Mouse (Mus musculus) forebrain, postnatal 0 days (tissue): ENCODE measurements around the gene St3gal2. TPM values are rescaled to one million over a fixed set of nuclear protein-coding genes. Genes with fewer than 3 reads are reported as not detected.
"Not testable (repeated sequence)": the region's sequence is repeated elsewhere in the genome, so short reads cannot be mapped to it uniquely, and the experiment has no call there.

Source experiments
- ATAC-seq: fragments of 200-750 bp; cut with Nextera tagmentation; 2 replicates; pipeline ENCODE4 v1.8.0; 2017; ENCODE audit warnings: mild to moderate bottlenecking, moderate library complexity
- DNase-seq: peaks from one replicate; pipeline ENCODE4 v3.0.0-alpha.2; 2015
- H3K27ac ChIP-seq: fragments of 300-500 bp; sonication (generic); 2 replicates; pipeline ENCODE4 v1.5.1; 2014; ENCODE audit warnings: low read depth, mild to moderate bottlenecking, antibody characterized with exemption, low read length, moderate library complexity, mixed read lengths
- H3K27me3 ChIP-seq: fragments of 300-500 bp; sonication (generic); 2 replicates; pipeline ENCODE4 v1.6.1; 2014; ENCODE audit warnings: mild to moderate bottlenecking, low read length, mixed read lengths; ENCODE audit not compliant: insufficient read depth
- H3K36me3 ChIP-seq: fragments of 300-500 bp; sonication (generic); 2 replicates; pipeline ENCODE4 v1.6.1; 2014; ENCODE audit warnings: mild to moderate bottlenecking, moderate library complexity; ENCODE audit not compliant: insufficient read depth
- H3K4me1 ChIP-seq: fragments of 300-500 bp; sonication (generic); 2 replicates; pipeline ENCODE4 v1.6.1; 2014; ENCODE audit warnings: antibody characterized with exemption; ENCODE audit not compliant: insufficient read depth
- H3K4me2 ChIP-seq: fragments of 300-500 bp; sonication (generic); 2 replicates; pipeline ENCODE4 v1.6.1; 2014; ENCODE audit warnings: low read depth, mild to moderate bottlenecking, moderate library complexity
- H3K4me3 ChIP-seq: fragments of 300-500 bp; sonication (generic); 2 replicates; pipeline ENCODE4 v1.5.1; 2014; ENCODE audit warnings: low read depth, low read length, mixed read lengths
- H3K9ac ChIP-seq: fragments of 300-500 bp; sonication (generic); 2 replicates; pipeline ENCODE4 v1.6.1; 2014; ENCODE audit warnings: mild to moderate bottlenecking
- H3K9me3 ChIP-seq: fragments of 300-500 bp; sonication (generic); 2 replicates; pipeline ENCODE4 v1.6.1; 2016; ENCODE audit warnings: low read length
- CTCF ChIP-seq: sonication (generic); IDR thresholded peaks from 2 replicates; pipeline ENCODE4 v1.5.1; 2016; ENCODE audit warnings: antibody characterized with exemption, control low read depth, low read depth
- WGBS: fragments of 180-500 bp; shearing (Covaris S2); extraction: QIAGEN DNeasy Blood & Tissue Kit; methylation state at CpG from one replicate; pipeline ENCODE4 v1.1.7; 2014; 5-methylcytosine and 5-hydroxymethylcytosine counted together
- polyA plus RNA-seq: library from polyadenylated mRNA; unstranded; fragments of >200 nt; fragmentation: Nextera tagmentation; extraction: Ambion mirVana; gene quantifications from 2 replicates; pipeline ENCODE4 v1.2.1, GENCODE M21; 2015
- total RNA-seq: library from RNA; depleted of rRNA; stranded (reverse); fragments of >200 nt; gene quantifications from 2 replicates; pipeline ENCODE4 v1.2.3, GENCODE M21; 2014

Gene St3gal2
- total and polyA plus RNA-seq, 2 experiments from 2014 or later = 22.1 to 30.7 TPM

GRCm38 (mm10) chr8:110895812-110896211 lies 23.9 kb upstream of the St3gal2 start:
- 94% methylated on average over 13 of the region's 13 CpGs for WGBS
- no peak overlapping the region for H3K4me3 ChIP-seq

DNA sequence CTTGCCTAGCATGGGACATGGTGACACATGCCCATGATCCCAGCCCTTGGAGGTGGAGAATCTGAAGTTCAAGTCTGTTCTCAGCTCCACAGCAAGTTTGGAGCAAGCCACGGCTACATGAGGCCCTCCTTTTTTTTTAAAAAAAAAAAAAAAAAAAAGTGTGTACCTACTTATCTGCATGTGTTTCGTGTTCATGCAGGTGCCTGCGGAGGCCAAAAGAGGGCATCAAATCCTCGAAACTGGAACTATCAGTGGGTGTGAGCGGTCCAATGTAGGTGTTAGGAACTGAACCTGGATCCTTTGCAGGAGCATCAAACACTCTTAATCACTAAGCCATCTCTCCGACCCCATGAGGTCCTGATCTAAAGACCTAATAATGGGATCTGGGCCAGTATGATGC lies 22.2 kb upstream of the St3gal2 start:
- Histone ChIP-seq H3K27me3 (no peaks in the 10 kb centered on the region), H3K9me3 (no peaks in the 10 kb centered on the region), H3K4me2 (no peak overlapping the region), H3K4me3 (no peak overlapping the region), H3K9ac (no peak overlapping the region), H3K36me3 (no peaks in the 10 kb centered on the region), H3K27ac (no peak overlapping the region), H3K4me1 (no peaks in the 10 kb centered on the region)
- ATAC-seq (no peak), DNase-seq (no peak)
- no peak for TF ChIP-seq CTCF
- WGBS = 94% methylated on average over 6 of the region's 6 CpGs

More at GRCm38 (mm10) chr8:110895812-110896211, 23.9 kb upstream of the St3gal2 start:
- H3K4me1 ChIP-seq = no peaks in the 10 kb centered on the region
- no peaks in the 10 kb centered on the region for H3K27me3 ChIP-seq
- no peak overlapping the region for H3K27ac ChIP-seq
- no peaks in the 10 kb centered on the region for H3K36me3 ChIP-seq
- DNase-seq (no peak), ATAC-seq (no peak)
- TF ChIP-seq CTCF = no peak
- H3K9ac ChIP-seq = no peak overlapping the region
- no peaks in the 10 kb centered on the region for H3K9me3 ChIP-seq
- no peak overlapping the region for H3K4me2 ChIP-seq

DNA sequence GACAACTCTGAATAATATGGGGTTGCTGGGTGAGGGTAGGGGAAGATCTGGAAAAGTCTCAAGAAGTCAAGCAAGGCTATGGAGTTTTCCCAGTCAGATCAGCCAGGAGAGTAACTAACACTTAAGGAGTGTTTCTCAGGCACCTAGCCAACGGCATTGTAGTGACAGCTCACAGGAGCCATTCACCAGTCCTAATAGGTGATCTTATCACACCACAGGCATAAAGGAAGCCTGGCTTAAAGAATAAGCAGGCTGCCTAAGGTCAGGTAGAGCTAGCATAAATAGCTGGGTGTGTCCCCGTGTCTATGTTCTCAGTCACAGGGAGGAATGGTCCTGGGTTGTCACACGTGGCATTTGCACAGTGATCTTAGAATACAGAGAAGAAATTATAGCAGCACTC lies 18.7 kb upstream of the St3gal2 start:
- Histone ChIP-seq H3K27ac (no peak overlapping the region), H3K4me3 (no peak overlapping the region), H3K4me1 (no peaks in the 10 kb centered on the region), H3K9ac (no peak overlapping the region), H3K4me2 (no peak overlapping the region), H3K9me3 (no peaks in the 10 kb centered on the region), H3K27me3 (no peaks in the 10 kb centered on the region), H3K36me3 (no peaks in the 10 kb centered on the region)
- DNase-seq (no peak), ATAC-seq (no peak)
- WGBS = 78% methylated on average over 3 of the region's 3 CpGs
- no peak for TF ChIP-seq CTCF

- 5% methylated on average over 30 of the region's 30 CpGs for WGBS
- peak within 1 kb of the TSS; percentile 71 for H3K4me2 ChIP-seq
- TF ChIP-seq CTCF = no peak
- H3K36me3 ChIP-seq = no peaks in the 10 kb centered on the region
- peak within 1 kb of the TSS; percentile 53 for H3K9ac ChIP-seq
- H3K9me3 ChIP-seq = no peaks in the 10 kb centered on the region
- H3K4me3 ChIP-seq = peak within 1 kb of the TSS; percentile 69
- no peaks in the 10 kb centered on the region for H3K27me3 ChIP-seq
- DNase-seq (peak; percentile 86), ATAC-seq (peak; percentile 97)
- no peak within 1 kb of the TSS for H3K27ac ChIP-seq
- no peaks in the 10 kb centered on the region for H3K4me1 ChIP-seq
Measured at GRCm38 (mm10) chr8:110901839-110902578, 17.7 kb upstream of the St3gal2 start, which contains the start of gene Fuk. TSS of gene Fuk (minus strand) at chr8:110902488.

DNA sequence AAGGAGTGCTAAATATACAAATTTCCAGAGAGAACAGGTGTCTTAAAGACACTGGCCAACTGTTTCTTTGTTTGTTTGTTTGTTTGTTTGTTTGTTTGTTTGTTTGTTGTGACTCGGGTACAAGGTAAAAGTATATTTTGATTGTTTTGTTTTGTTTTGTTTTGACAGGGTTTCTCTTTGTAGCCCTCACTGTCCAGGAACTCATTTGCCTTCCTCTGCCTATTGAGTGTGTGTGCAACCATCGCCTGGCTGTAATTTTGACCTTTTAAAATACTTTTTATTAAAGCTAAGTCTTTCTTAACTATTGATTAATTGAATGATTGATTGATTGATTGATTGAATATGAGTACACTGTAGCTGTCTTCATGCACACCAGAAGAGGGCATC lies 17.1 kb upstream of the St3gal2 start:
- Histone ChIP-seq H3K4me2 (peak overlapping the region; percentile 71), H3K9ac (no peak overlapping the region), H3K36me3 (no peaks in the 10 kb centered on the region), H3K27ac (no peak overlapping the region), H3K4me1 (no peaks in the 10 kb centered on the region), H3K4me3 (peak overlapping the region; percentile 69; the same call in 1 of the 2 replicates), H3K27me3 (no peaks in the 10 kb centered on the region), H3K9me3 (no peaks in the 10 kb centered on the region)
- TF ChIP-seq CTCF = no peak
- ATAC-seq = no peak
- WGBS = 60% methylated on average over 2 of the region's 2 CpGs
- no peak for DNase-seq

DNA sequence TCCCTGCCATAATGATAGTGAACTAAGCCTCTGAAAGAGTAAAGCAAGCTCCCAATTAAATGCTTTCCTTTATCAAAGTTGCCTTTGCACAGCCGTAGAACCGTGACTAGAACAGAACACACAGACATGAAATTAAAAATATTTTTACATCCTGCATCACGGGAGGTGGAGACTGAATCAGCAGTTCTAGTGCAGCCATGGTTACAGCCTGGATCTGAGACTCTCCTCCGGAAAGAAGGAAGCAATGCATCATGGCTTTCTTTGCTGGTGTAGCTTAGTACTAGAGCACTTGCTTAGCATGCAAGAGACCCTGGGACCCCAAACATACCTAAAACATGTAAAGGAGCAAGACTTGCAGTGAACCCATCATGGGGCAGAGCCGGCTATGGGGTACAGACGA lies 14.3 kb upstream of the St3gal2 start:
- Histone ChIP-seq H3K27ac (peak overlapping the region; percentile 9; the same call in 1 of the 2 replicates), H3K27me3 (no peaks in the 10 kb centered on the region), H3K36me3 (no peaks in the 10 kb centered on the region), H3K4me1 (no peaks in the 10 kb centered on the region), H3K4me3 (no peak overlapping the region), H3K9me3 (no peaks in the 10 kb centered on the region), H3K4me2 (no peak overlapping the region), H3K9ac (no peak overlapping the region)
- DNase-seq (no peak), ATAC-seq (peak; percentile 34; the same call in 1 of the 2 replicates)
- TF ChIP-seq CTCF = no peak
- 88% methylated on average over 6 of the region's 6 CpGs for WGBS

- no peak for TF ChIP-seq CTCF
- no peak overlapping the region for H3K4me3 ChIP-seq
- DNase-seq (no peak), ATAC-seq (no peak)
- H3K9ac ChIP-seq = no peak overlapping the region
- H3K27ac ChIP-seq = no peak overlapping the region
- no peaks in the 10 kb centered on the region for H3K9me3 ChIP-seq
- no peaks in the 10 kb centered on the region for H3K27me3 ChIP-seq
- no peak overlapping the region for H3K4me2 ChIP-seq
- 85% methylated on average over 1 of the region's 1 CpGs for WGBS
- no peaks in the 10 kb centered on the region for H3K36me3 ChIP-seq
- no peaks in the 10 kb centered on the region for H3K4me1 ChIP-seq
Measured at GRCm38 (mm10) chr8:110906682-110907081, 13.0 kb upstream of the St3gal2 start.

DNA sequence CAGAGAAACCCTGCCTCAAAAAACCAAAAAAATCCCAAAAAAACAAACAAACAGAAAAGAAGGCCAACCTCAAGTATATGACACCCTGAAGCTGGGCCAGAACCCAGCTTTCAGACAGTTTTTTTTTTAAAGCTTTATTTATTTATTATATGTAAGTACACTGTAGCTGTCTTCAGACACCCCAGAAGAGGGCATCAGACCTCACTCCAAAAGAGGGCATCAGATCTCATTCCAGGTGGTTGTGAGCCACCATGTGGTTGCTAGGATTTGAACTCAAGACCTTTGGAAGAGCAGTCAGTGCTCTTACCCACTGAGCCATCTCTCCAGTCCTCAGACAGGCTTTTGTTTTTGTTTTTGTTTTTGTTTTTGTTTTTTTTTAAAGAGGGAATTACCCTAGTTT lies 9.9 kb upstream of the St3gal2 start:
- H3K4me3 ChIP-seq, H3K4me1 ChIP-seq, H3K36me3 ChIP-seq, DNase-seq, H3K27me3 ChIP-seq, H3K9me3 ChIP-seq, ATAC-seq, H3K27ac ChIP-seq, H3K4me2 ChIP-seq, H3K9ac ChIP-seq: not testable (repeated sequence)
